Mouse (Mus musculus) CD4-positive helper T cell, adult 2 months (primary cell): Measurements from ENCODE around the gene Ldlrad3.

Experiments used
- DNase-seq: peaks from one replicate; pipeline ENCODE4 v3.0.0-alpha.2; 2012; ENCODE audit warnings: low read depth, missing footprints, low spot score

Ldlrad3 gene

DNA sequence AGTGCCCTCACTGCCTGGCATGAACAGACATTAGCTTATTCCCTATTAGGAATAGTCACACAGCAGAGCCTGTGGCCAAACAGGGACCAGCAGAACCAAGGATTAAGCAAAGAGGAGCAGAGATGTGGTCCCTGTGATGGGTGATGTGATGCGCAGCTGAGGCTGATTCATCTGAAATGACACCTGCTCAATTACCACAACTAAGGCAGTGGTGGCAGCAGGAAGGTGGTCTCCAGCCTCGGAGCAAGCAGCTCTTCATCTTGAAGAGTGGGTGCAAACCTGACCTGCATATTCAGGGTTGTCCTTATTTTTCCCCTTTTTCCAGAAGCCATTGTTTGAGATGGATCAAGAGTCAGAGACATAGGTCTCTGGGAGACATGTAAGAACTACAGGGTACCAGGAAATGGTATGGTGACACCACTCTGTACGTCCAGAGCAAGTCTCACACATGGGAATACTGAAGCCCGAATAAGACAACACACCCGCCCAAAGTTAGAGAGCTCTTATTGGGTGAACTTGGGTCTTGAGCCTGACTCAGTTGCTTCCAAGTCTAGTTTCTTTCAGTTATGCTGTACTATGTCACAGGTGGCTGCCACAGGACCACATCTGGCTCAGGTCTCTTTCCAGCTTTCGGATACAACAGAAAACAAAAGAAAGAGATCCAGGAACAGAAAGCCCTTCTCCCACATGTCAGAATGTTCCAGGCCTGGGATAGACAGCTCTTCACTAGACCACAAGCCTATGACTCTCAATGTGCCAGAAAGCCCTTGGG is 112.7 kb downstream of the Ldlrad3 start:
- DNase-seq = no peak

DNA sequence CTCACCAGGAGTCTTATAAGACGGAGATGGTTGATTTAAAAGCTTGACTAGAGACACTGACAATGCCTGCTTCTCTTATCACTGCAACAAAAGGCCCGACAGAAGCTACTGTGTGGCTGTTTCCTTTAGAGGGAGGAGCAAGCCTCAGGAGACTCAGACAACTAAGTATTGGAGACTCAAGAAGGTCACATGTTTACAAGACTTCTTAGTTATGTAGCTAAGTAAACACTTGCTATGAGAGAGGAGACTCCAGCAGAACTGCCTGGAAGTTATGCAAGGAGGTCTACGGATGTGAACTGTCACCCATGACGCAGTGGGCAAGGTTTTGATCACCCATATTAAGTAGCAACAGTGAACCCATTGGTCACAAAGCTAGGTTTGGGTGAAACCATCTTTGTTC is 113.3 kb downstream of the Ldlrad3 start:
- DNase-seq = no peak

DNA sequence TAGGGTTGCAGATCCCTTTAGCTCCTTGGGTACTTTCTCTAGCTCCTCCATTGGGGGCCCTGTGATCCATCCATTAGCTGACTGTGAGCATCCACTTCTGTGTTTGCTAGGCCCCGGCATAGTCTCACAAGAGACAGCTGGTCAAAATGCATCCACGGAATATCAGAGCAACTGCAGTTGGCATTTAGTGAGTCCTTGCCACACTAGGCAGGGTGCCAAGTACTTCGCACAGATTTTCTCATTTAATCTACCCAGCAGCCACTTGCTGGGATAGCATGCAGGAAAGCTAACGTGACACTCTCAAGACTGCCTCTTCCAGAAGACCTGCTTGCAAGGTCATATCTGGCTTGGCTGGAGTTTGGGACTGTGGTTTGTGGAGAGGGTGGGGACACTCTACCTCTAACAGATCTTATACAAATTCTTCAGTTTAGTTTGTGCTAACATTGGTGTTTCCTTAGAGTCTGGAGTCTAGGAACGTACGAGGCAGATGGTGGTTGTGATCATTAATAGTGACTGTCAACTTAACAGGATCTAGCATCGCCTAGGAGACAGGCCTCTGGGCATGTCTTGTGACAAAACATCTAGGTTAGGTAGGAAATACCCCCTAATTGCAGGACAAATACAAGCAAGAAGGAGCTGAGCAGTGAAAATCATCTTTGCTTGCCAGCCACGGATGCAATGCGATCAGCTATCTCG is 115.0 kb downstream of the Ldlrad3 start:
- DNase-seq = no peak

DNA sequence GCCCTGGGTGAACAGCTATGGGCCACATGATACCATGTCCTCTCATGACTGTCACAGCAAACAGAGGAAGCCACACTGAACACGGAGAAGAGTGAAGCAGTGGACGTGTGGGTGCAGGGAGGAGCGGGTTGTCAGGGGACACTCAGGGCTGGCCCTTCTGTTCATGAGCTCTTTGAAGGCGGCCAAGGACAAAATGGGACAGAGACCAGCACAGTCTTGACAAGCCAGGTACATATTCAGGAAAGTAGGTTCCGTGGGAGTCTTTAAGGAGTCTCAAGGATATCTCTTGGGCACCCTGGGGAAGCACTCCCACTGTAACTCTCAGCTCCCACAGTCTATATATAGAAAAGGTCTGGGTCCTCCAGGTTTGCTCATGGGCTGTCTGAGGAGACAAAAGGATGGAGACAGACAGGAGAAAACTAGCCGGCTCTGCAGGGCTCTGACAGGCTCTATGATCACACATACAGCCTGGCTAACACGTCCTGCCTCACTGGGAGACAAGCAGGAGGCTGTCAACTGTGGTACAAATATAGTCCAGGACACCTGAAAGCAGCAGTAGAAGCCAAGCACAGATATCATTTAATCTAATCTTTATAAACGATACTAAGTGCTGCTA is 121.3 kb downstream of the Ldlrad3 start:
- DNase-seq = no peak

DNA sequence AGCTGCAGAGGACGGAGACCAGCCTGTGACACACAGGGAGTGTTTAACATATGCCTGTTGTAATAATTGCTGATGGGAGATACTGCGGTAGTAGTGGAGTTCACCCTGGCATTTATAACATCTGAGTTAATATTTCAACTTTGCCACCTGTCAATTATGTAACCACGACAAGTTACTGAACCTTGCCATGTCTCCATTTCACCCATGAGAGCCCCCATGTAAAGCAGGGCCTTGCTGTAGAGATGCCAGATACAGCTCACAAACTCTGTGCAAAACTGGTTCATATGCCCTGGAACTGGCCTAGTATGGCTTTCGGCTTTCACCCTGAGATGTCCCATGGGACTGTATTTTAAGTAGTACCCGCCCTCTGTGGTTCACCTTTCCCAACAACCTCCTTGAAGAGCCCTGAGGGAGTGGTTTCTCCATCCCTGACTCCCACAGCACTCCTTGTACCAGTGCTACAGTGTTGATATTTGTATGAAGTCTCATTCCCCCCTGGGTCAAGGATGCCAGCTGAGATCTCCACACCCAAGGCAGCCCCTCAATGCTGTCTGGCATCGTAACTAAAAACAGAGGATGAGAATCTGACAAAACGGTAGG is 122.2 kb downstream of the Ldlrad3 start:
- DNase-seq = no peak

DNA sequence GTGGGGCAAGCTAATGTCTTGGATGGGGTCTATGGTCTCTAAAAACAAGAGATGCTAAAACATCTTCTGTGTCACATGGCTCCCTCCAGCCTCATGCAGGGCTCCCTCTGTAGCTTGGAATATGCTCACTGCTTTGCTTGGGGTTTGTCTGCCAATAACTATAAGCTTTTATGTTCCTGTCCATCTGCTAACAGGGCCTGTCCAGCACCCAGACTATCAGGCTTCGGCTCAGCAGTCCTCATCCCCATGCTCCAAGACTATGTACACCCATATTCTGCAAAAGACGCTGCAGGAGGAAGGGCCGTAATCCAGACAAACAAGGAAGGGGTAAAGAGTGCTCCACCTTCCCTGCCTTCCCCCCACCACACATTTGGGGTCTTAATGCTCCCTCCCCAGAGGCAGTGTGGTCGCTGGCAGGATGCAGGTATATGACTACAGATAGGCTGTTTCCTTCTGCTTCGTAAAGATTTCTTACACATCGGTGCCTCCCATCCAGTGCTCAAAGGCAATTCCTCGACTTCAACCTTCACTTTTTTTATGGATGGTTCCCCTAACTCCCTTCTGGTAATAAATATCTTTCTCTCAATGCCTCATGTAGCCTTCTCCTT is 123.2 kb downstream of the Ldlrad3 start:
- DNase-seq = no peak

DNA sequence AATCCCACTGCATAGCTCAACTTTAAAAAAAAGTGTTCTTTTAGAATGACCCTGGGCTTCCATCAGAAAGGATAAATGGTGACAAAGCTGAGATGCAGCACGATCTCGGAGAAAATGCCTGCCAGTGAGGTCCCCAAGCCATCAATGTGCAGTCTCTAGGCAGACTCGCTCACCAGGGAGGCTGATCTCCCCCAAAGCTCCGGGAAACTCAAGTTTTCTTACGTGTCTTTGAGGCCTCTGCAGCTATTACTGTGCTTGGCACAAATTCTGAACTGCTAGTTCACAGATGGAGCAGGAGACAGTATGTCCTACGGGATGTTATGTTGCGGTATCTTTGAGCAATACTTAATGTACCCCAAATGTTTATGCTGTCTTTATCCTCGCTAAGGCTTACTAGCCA is 124.3 kb downstream of the Ldlrad3 start:
- no peak for DNase-seq

DNA sequence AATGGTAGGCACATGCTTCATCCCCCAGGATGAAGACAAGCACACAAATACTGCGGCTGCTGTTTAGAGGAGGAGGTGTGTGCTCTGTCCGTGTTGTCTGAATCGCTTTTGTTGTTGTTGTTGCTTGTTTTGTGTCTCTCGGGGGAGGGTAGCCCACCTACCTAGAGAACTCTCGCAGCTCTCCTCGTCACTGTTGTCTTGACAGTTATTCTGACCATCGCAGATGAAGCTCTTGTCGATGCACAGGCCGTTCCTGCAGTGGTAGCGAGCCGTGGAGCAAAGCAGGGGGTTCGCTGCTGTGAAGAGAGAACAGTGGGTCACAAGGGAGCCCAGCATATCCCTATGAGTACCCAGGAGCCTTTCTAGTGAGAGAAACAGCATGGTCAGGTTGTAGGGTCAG is 128.4 kb downstream of the Ldlrad3 start:
- DNase-seq = no peak

DNA sequence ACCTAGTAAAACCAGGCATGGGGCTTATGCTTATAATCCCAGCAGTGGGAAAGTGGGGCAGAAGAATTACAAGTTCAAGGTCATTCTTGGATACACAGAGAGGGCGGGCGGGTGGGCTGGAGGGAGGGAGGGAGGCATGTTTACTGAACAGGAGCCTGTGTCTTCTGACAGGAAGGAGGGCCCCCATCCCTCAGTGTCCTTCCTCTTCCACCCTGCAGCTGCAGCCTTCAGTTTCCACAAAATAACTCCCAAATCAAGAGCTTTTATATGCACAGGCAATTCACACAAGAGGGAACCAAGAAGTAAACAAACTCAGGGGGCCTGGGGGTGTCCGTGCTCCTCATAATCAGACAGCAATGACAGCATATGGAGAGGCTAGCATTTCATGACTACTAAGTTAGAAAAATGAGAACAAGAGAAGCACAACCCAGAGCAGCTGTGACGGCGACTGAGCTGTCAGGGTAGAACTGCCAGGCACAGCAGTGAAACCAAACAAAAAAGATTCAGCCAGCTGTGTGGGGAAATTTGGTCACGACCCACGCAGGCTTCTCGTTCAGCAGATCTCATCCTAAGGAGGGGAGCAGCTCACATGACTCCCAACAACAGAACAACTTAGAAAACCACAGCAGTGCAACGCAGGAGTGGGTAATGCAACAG is 129.0 kb downstream of the Ldlrad3 start:
- DNase-seq = peak; percentile 30

DNA sequence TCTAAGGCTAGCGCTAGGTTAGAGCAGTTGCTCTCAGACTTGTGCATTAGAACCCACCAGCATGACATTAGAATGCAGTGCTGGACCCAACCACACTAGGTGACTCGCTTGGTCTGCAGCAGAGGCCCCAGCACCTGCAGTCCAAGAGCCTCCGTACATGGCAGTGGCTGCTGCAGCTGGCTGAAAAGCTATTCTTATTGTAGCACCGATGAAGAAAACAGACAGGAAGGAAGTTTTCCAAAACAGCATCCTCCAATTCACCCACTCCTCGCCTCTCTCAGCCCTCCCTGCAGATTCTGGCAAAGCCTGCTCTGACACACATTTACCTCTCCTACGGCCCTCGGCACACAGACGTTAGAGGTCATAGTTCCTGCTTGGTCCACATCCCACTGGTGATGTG is 130.0 kb downstream of the Ldlrad3 start:
- no peak for DNase-seq

DNA sequence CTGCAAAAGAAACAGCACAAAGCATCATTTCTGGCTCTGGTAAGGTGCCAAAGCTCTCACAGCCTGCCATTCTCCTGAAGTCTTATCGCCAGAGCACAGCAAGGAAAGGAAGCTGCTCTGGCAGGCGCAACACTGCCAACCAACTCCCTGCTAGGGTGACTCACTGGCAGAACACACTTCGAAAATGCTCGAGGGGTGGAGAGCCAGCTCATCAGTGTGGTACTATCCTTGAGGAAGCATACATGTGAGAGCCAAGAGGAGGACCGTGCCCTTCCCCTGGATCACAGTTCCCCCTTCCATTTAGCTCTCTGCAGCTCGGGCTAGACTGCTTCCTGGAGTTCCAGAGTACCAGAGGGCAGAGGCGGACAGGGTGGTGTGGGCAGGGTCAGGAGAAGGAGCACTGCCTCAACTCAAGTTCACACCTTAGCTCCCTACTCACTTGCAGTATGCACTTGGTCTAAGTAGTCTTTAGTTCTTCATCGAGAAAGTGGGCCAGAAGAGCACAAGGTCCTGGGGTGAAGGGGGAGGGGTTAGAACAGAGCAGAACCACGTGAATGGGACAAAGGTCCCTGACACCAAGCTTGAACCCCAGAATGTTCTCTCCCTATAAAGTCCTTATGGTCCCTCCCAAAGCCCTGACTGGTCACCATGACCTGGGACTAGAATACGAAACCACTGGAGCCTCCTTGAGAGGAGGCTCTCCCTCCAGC is 133.1 kb downstream of the Ldlrad3 start:
- no peak for DNase-seq

DNA sequence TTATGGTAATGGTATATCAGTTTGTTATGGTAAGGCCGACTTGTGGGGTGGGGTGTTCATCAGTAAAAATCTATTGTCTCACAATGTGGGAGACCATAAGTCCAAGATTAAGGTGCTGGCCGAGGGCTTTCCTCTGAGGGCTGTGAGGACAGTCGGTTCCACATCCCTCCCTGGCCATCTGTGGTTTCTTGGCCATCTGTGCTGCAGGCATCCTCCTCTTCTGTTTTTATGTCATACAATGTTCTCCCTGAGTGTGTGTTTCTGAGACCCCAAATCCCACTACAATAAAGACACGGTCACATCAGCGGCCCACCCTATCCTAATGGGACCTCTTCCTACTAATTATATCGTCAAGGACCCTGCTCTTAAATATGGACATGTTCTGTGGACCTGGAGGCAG is 133.8 kb downstream of the Ldlrad3 start:
- DNase-seq = no peak

DNA sequence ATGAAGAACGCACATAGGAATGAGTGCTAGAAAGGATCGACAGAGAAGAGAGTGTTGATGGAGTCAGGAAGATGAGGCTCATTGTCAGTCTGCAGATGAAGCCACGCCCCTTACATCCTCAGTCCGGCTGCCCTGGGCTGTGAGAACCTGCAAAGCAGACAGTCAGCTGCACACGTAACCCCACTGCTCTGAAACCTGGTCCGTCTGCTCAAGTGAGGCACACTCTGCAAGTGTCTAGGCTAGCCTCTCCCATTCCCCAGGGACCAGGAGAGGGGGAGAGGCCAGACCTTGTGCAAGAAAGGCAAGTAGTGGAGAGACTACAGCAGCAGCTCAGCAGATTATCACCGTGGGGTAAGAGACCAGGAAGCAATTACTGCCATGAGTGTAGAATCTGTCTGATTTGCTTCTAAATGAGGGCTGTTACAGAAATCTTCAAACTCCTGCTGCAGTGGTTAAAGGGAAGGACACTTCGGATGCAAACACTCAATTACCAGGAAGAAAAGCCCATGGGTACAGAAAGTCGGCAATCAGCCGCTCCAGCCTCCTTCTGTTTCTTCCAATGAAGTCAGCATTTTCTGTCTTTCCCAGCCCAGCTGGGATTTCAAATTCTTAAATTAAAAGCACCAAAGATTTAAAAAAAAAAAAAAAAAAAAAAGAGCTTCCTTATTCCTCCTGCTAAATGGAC is 136.2 kb downstream of the Ldlrad3 start:
- DNase-seq = peak; percentile 25

DNA sequence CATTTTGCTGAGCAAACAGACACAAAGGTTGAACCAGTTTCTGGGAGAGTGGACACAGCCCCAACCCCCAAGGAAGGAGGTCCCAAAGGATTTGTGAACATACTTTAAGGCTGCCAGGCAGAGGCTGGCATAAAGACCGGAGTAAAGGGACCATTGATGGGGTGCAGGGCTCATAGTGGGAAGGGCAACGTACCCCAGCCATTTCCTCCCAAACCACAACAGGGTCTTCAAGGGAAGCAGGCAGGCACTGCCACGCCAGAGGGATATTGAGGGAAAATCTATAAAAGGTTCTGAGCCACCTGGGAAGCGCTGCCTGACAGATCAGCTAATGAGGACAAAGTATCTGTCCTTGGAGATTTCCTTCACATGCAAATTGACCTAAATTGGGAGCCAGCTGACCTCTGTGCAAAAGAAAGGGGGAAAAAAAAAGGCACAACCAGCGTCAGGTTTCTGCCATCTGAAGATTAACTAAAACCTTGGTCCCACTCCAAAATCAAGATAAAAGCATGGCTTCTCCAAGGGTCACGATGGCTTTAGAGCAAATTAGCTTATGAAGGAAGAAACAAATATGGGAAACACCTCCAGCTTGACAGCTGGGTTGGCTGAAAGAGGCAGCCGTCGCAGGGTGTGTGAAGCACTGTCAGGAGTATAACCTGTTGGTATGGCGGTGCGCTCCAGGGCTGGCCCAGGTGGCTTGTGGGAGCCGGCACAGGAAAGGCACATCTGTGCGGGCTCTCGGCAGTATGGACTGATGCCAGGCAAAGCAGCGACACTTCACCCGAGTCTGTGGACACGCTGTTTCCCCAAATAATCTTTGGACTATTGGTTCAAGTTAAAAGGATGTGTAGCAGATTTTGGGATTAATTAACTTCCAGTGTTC is 137.6 kb downstream of the Ldlrad3 start:
- no peak for DNase-seq

DNA sequence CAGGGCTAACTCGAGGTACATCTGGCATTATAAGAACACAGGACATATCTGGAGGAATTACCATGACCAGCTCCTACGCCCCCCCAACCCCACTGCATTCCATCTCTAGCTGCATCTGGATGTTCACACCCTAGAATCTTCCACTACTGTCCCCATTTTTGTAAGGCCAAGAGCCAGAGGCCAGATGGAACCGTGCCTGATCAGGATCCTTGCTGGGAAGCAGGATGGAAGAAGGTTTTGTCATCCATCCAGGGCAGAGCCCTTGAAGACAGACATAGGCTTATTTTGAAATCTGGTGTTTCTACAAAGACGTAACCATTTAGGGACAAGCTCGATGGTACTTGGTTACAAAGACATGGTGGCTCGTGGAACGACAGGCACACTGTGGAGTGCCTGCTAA is 139.7 kb downstream of the Ldlrad3 start:
- no peak for DNase-seq

DNA sequence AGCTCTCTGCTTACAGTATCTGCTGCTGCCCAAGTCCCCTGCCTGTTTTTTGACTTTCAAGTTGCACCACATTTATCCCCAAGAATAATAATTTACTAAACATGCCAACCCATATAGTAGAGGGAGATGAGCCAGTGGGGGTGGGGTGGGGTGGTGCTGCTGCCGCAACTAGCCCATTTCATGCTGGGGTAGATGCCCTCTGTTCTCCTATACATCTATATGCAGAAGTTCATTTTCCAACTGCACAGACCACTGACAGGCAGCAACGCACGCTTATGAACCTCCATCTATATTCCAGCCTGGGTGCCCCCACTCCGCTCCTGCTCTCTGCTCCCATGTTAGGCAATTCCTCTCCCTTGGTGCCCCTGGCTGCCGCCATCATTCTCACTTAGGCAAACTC is 145.7 kb downstream of the Ldlrad3 start:
- no peak for DNase-seq

DNA sequence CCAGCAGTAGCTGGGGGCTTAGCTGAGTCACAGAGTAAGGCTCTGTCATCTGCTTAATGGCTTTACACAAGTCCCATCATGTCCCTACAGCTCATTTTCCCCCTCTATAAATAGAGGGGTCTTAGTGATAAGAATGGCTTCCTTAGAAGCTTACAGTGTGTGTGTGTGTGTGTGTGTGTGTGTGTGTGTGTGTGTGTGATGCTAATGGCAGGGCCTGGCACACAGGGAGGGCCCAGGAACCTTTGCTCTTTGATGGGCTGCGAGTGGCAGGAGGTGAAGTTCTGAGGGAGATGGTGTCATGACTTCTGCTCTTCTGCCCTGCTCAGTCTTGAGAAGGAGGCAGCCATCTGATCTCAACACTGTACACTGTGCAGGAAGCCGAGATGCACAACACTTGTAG is 146.2 kb downstream of the Ldlrad3 start:
- peak; percentile 27 for DNase-seq

DNA sequence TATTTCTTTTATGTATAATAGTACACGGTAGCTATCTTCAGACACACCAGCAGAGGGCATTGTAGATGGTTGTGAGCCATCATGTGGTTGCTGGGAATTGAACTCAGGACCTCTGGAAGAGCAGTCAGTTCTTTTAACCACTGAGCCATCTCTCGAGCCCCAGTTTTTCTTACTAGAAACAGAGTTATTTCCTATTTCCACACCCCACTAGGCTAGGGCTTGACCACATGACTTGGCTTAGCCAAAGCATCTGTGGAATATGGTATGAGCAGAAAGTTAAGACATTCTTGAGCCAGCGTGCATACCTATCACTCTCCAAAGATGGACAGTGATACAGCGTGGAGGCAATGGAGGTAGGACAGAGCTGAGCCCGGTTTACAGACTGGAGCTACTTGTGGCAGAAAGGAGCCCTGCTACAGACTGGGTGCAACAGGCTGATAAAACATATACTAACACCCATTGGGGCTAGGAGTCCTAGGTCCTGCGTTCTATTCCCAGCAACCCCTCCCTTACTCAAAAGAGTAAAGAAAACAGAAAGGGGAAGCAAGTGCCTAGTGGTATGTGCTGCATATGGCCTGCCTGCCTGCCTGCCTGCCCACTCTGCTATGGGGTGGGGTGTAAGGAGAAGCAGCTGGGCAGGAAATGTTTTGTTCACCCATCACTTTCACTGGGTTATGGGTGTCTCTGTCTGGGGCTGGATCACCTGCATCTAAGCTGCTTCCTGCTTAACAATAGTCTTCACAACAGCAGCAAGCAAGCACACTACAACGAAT is 147.1 kb downstream of the Ldlrad3 start:
- peak; percentile 42 for DNase-seq
